Mouse (Mus musculus) embryo, embryonic 11.5 days (tissue): ENCODE data around the gene Fcrl1.
"Not testable (repeated sequence)": the region's sequence is repeated elsewhere in the genome, so short reads cannot be mapped to it uniquely, and the experiment has no call there.

ENCODE experiments used
- DNase-seq: peaks from one replicate; pipeline ENCODE4 v3.0.0-alpha.2; 2012; ENCODE audit warnings: low read depth, low spot score

Fcrl1 gene

DNA sequence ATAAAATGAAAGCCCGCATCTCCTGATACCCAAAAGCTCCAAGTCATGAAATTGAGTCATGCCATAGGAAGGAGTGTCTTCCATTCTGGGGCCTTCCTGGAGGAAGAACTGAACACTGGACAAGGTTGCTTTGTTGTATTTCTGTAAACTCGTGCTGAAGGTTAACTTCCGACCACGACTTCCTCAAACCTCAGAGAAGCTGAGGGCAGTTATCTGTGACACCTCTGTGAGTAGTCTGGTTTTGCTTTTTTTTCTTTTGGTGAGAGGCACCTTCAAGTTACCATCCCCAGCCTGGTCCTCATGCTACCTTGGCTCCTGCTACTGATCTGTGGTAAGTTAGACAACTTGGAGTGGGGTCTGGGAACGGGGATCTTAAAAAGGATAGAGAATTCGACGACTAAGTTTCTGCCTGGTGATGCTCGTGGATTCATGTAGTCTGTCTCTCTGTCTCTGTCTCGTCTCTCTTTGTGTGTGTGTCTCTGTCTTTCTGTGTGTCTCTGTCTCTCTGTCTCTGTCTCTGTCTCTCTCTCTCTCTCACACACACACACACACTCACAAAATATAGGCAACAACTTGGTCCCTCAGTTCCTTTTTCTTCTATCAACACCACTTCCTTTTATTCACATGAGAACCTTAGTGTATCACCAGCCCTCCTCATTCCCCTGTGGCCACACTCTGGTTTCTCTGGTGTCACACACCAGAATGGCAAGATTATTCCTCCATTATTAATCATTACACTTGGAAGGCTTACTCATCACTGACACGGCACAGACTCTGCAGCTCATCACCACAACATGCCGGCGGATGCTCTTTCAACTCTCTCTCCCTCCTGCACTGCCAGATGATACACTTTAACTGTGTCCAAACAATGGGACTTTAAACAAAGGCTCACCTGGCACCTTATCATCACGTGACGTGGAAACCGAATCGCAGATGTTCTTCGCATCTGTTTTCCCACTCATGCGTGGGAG lies at the start of gene Fcrl1:
Gene Fcrl1 (plus strand): TSS at position 193 of the 971 bp plus-strand sequence.
- DNase-seq = no peak

DNA sequence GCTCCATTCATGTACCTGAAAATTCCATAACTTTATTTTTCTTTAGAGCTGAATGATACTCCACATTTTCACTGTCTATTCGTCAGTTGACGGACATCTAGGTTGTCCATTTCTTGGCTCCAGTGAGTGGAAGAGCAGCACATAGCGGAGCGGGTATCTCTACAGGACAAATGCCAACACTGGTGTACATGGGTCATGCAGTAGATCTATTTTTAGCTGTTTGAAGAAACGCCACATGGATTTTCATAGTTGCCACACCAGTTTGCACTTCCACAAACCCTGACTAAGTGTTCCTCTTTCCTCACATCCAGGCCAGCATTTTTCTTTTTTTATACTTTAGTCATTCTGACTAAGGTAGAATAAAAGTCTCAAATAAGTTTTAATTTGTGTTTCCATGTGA lies 38.3 kb upstream of the Fcrl1 start:
- no peak for DNase-seq

DNA sequence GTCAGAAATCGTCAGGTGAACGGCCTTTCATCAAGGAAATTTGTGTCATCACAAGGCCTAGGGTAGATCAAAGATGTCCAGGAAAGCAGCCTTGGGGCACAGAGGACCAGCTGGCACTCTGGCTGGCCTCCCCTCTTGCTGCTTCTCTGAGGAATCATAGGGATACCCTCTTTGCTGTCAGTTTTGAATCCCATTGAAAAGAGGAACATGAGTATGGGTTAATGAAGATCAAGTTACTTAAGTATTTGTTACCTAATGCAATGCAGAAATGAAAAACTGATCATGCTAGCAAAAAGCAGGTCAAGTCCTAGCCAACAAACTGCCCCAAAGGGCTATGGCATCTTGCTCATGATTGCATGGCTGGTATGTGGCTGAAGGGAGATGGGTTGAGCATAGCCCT lies 25.2 kb upstream of the Fcrl1 start:
- not testable (repeated sequence) for DNase-seq

DNA sequence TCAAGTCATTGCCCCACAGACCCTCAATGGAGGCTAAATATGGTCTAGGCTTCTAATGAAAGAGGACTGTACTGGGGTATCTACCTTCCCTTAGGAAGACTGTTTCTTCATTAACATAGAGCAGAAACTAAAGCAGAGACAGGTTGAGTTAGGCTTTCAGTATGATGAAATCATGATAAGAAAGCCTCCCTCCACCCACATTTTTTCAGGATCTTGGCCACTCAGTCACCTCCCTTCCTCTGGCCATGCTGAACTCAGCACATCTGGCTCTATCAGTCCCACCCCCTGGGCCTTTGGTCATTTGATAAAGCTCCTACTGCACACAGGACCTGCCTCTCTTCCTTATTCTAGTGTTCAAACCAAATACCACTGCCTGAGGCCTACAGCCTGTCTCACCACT lies 18.6 kb upstream of the Fcrl1 start, which contains the start of gene Cd5l:
Gene Cd5l (plus strand): TSS at position 301 of the 400 bp plus-strand sequence.
- DNase-seq = no peak

DNA sequence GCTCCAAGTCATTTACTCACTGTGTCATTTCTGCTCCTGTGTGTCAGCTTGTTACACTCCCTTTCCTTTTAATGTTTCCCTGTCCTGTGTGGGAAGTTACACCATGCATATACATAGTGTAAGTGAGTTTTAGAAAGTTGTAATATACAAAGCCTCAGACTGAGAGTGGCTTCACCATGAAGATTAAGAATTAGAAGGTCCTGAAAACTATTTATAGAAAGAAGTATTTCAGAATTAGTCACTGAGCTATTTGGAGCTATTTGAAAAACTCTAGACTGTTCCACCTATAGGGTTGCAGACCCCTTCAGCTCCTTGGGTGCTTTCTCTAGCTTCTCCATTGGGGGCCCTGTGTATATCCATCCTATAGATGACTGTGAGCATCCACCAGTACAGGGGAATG lies 17.0 kb upstream of the Fcrl1 start:
- no peak for DNase-seq

DNA sequence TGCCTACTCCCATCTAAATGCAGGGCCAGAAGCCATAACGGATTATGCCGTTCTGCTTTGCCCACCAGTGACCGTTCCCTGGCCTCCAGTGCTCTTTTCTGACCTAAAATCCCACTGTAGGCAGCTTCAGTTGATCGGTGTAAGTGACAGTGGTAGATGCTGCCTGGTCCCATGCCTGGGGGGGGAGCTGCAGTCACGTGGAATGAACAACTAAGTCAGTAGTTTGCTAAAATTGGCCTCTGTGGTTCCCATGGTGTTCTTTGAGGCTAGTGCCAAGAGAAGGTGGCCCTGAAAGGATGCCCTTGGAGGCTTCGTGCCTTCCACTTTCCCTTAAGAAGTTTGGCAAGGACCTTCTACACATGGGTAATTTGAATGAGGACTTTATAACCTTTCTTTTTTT lies 15.7 kb upstream of the Fcrl1 start:
- DNase-seq = no peak

DNA sequence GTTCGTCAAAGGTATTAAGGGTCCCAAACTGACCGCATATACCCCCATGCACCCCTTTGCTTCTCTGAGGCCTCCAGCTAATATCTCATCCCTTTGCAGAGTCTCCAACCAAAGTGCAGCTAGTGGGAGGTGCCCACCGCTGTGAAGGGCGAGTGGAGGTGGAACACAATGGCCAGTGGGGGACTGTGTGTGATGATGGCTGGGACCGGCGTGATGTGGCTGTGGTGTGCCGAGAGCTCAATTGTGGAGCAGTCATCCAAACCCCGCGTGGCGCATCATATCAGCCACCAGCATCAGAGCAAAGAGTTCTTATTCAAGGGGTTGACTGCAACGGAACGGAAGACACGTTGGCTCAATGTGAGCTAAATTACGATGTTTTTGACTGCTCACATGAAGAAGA lies 10.5 kb upstream of the Fcrl1 start:
- DNase-seq = no peak

DNA sequence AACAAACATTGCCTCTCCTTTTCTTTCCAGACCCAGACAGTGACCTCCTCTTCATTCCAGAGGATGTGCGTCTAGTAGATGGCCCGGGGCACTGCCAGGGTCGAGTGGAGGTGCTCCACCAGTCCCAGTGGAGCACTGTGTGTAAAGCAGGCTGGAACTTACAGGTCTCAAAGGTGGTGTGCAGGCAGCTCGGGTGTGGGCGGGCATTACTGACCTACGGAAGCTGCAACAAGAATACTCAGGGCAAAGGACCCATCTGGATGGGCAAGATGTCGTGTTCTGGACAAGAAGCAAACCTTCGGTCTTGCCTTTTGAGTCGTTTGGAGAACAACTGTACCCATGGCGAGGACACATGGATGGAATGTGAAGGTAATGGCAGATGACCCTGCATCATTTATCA lies 8.7 kb upstream of the Fcrl1 start:
- no peak for DNase-seq

DNA sequence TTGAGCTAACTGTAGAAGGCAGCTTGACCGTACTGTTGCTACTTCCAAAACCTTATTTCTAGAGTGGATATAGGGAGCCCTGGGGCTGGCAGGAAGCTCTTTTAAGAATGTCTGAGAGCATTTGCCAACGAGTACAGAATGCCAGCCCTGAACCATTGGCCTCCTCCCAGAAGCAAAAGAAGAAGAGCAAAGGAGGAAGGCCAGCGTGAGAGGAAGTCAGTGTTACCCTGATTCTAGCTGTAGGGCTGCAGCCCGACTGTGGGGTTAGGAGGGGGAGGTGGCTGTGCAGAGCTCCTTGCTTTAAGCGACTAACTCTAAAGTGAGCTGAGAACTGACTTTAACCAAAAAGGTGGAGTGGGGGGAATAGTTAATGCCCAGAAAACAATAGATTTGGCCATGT lies 7.0 kb upstream of the Fcrl1 start:
- no peak for DNase-seq

DNA sequence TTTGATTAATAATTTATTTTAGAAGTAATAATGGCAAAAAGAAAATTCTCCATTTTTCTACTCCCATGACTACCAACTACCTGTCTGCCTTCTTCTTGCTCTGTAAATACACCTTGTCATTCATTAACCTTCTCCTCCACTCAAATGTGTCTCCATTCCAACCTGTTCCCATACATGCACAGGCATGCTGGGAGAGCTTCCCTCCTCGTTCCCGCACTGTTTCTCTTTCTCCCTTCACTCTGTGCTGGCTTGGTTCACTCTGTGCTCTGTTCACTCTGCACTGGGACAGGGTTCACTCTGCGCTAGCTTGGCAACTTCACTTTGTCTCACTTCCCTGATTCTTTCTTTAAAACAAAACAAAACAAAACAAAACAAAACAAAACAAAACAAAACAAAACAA lies 1.0 kb downstream of the Fcrl1 start:
- DNase-seq = no peak

DNA sequence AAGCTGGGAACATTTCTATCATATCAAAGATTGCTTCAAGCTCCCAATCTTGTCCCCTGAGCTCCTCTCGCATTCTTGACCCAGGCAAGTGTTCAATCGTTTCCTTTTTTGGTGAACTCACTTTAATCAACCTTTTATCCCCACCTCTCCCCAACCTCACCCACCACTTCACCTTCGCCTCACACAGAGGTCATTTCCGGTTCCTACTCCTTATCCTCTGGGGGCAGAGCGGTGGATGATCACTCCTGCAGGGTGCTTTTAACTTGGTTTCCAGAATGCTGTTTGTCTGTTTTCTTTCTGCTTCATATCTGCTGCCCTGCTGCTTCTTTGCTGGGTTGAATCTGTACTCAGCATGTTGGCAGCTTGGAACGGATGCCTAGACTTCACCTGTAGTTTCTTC lies 1.5 kb downstream of the Fcrl1 start:
- DNase-seq = no peak

DNA sequence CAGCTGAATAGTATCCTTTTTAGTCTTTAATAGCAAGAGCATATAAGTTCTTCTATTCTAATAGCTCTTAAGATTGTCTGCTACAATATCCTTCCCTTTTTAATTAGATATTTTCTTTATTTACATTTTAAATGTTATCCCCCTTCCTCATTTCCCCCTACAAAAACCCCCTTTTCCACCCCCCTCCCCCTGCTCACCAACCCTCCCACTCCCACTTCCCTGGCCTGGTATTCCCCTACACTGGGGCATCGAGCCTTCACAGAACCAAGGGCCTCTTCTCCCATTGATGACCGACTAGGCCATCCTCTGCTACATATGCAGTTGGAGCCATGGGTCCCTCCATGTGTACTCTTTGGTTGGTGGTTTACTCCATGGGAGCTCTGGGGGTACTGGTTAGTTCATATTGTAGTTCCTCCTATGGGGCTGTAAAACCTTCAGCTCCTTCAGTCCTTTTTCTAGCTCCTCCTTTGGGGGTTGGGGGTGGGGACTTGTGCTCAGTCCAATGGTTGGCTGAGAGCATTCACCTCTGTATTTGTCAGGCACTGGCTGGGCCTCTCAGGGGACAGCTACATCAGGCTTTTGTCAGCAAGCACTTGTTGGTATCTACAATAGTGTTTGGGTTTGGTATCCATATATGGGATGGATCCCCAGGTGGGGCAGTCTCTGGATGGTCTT lies 3.6 kb downstream of the Fcrl1 start:
- DNase-seq = not testable (repeated sequence)

DNA sequence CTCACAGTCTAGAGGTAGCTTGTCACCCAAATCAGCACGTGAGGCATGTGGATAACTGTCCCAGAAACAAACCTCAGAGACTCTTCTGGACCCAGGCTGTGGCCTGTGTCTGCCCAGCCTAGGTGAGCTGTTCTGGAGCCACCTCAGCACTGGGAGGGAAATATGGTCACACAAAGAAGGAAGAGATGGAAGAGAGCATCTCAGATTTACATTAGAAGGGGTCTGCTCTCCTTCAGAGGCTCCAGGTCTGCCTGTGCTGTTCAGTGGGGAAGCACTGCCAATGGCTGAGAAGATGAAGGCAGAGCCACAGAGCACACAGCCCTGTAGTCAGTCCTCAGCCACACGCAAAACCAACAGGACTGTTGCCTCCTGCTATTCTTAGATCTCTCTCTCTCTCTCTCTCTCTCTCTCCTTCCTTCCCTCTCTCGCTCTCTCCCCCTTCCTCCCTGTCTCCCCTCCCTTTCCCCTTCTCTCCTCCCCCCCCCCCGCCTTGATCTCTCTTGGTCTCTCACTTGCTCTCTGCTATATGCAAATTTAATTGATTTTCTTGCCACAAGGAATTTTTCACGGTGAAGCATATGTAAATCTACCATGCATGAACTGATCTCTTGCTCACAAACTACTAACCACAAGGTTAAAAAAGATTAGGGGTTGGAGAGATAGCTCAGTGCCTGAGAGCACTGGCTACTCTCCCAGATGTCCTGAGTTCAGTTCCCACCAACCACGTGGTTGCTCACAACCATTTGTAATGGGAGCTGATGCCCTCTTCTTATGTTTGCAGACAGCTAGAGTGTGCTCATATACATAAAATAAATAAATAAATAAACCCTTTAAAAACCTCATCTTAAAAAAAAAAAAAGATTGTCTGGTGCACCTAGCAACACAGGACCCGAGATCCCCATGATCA lies 5.9 kb downstream of the Fcrl1 start:
- DNase-seq = no peak

DNA sequence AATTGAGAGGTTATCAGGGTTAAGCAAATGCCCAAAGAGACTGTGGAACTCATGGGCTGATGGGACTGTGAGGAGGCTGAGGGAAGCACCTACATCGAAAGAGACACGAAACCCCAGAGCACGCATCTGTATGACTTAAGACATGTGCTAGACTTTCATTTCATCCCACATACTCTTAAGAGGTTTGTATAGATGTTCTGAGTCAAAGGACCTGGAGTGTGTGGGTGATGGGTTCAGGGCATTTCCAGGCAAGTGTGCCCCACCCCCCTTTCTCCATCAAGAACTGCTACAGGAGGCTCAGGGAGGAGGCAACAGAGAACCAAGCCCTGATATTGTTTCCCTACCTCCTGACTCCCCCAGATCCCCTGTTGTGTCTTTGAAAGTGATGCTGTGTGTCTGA lies 7.1 kb downstream of the Fcrl1 start:
- no peak for DNase-seq

DNA sequence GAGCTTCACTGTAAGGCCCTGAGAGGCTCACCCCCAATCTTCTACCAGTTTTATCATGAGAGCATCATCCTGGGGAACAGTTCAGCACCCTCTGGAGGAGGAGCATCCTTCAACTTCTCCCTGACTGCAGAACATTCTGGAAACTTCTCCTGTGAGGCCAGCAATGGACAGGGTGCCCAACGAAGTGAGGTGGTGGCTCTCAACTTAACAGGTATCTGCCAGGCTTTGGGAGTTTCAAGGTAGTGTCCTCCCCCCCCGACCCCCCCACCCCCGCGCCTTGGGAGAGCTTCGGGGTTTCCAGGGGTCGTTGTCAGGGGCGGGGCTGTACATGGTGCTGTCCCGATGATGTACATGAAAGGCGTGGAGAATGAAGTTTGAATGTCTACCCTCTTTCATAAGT lies 8.9 kb downstream of the Fcrl1 start:
- no peak for DNase-seq

DNA sequence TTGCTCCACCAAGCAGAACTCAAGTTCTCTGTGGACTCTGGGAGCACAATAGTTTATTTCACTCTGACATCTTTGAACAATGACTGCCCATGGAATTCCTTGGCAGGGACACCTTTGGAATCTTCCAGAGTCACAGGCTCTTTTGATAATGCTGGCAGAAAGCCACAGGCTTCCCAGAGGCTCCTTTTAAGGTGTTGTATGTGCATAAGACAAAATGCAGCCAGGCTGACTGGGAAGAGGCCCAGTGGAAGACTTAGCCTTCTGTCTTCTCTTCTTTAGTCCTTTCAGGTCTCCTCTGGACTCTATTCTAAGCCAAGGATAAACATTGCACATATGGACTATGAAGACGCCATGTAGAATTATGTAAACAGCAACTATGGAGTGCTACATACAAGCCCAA lies 14.7 kb downstream of the Fcrl1 start:
- no peak for DNase-seq

DNA sequence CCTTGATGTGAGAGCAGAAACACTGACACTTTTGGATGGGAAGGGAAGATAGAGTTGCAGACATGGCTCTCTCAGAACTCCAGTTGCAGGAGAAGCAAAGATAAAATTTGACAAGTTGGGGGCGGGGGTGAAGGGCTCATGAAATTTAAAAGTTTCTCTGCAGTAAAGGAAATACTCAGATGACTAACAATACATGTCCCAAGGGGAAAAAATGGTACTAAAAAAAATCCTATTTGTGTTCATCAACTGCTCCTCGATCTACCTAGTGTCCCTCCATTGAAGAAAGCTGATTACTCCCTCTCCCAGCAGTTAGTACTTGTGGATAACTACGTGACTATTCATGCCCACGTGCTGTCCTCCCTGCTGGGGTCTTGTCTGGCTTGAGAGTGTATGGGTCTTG lies 22.6 kb downstream of the Fcrl1 start:
- no peak for DNase-seq

DNA sequence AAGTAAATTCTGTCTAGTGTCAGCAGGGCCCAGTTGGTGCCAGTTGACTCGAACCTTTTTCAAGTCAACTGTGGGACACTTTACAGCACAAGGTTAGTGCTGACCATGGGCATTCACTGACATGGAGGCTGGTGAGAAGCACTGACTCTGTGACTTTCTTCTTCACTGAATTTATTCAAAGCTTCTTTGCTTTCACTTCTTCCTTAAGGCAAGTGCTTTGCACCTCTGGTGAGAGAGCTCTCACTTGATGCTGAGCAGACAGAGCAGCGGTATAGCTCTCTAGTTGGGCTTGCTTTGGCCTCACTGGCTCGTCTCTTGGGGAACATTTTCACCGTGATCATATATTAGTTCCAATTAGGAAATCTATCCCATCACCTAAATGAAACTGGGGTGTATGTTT lies 23.7 kb downstream of the Fcrl1 start:
- DNase-seq = no peak

DNA sequence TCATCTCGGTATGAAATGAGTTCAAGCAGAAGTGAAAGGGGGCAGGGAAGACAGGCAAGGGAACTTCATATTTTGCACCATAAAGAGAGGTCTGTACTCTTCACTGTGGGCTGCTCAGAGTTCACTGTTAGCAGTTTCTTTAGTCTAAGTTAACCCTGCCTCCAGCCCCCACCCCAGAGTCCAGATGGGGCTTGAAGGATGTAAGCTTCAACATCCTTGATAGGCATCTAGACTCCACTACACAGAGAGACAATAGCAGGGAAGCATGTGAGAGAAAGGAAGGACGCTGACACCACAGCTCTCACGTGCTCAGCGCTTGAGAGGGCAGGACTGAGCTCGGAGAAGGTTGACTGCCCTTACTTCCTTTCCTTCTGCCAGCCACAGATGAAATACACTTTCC lies 25.1 kb downstream of the Fcrl1 start:
- DNase-seq = no peak

DNA sequence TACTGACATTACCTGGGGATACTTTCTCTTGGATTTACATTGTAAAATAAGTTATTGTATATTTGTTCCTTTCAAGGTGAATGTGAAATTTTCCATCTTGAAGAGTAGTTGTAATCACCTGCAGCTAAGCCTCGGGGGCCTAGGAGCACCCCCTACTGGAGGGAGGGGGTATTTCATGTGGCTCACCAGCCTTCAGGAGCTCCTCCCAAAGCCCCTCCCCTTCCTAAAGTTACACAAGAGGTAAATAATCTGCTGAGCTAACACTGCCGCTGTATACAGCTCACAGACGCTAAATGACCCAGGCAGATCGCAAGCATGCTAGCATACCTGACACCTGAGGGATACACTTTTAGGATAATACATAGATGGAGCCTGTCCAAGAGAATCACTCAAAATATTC lies 32.0 kb downstream of the Fcrl1 start:
- peak; percentile 16 for DNase-seq

DNA sequence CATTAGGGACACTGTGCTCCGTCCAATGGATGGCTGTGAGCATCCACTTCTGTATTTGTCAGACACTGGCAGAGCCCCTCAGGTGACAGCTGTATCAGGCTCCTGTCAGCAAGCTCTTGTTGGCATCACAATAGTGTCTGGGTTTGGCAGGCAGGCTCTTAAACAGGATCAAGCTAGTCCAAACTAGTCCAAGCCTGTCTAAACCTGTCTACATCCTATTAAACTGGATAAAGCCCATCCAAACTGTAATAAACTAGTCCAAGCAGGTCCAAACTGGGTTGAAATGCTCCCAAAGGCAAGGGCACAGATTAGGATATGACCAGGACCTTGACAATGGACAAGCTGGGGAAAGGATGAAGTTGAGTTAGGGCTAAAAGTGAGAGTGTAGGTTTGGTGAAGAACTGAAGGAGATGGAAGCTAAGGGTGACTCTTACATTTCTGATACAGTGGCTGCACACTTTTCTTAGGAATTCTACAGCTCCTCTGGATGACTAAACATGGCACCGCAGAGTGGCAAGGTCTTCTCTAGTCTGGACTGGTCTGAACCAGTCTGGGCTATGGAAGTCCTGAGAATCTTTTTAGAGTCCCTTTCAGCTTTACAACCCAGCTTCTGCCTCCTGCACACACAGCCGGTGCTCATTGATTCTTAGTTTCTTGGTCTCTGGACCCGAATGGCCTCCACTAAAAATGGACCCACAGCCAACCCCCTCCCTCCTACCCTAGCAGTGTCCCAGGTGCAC lies 33.2 kb downstream of the Fcrl1 start:
- no peak for DNase-seq
